Mouse (Mus musculus) heart, postnatal 0 days (tissue): ENCODE results near the gene Adamtsl4.

Experiments used
- CTCF ChIP-seq: IDR thresholded peaks from 2 replicates; pipeline ENCODE4 v1.5.1; 2016; ENCODE audit warnings: antibody characterized with exemption, control low read depth, low read depth
- EP300 ChIP-seq: IDR thresholded peaks from 2 replicates; pipeline ENCODE4 v1.6.1; 2016; ENCODE audit warnings: antibody characterized with exemption, low read depth

- TF ChIP-seq CTCF: no peak
- TF ChIP-seq EP300: peak; percentile 90
These were observed 28.6 kb downstream of the Adamtsl4 start for GRCm38 (mm10) chr3:95658868-95659712.
